Mouse (Mus musculus): Measurements from ENCODE around the gene Zdhhc14. TPM values are rescaled to one million over a fixed set of nuclear protein-coding genes. Genes with fewer than 3 reads are reported as not detected.

The Zdhhc14 gene
- polyA plus RNA-seq, 1 experiment, result 0.86 TPM

DNA sequence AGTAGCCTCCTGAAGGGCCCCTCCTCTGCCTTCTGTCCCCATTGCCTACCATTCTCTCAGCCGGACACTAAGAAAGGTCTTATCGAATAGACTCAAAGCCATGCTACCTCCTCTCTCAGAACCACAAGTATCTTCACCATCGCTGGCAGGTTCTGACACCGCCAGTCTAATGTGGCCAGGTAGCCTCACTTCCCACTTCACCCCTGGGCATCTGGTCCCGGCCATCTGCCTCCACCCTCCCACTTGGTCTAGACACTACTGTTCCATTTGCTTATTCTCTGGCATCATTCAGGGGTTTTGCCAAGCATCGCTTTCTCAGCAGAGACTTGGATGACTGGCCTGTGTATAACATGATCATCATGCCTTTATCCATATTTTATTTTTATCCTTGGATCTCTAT is 57.1 kb downstream of the Zdhhc14 start:
- peaks cover 45% of the 10 kb centered on the region for H3K27me3 ChIP-seq (ENCODE audit: control insufficient read depth, insufficient read depth, insufficient read length)
- TF ChIP-seq MYOD1 (IDR thresholded peaks at IDR 0.05; ENCODE audit: control insufficient read depth in 1 of 3, insufficient read length in 2 of 3, low read depth in 2 of 3) (no peak), CEBPB (IDR thresholded peaks at IDR 0.05; ENCODE audit: insufficient read depth, poor library complexity, severe bottlenecking) (no peak), SRF (IDR thresholded peaks at IDR 0.05; ENCODE audit: control insufficient read depth, insufficient read length, low read depth) (no peak), REST (IDR thresholded peaks at IDR 0.05; ENCODE audit: insufficient read depth, insufficient read length) (no peak), USF1 (IDR thresholded peaks at IDR 0.05; ENCODE audit: low read depth) (no peak), TCF3 (IDR thresholded peaks at IDR 0.05; ENCODE audit: insufficient read length, low read depth) (no peak), POLR2A (IDR thresholded peaks at IDR 0.05; ENCODE audit: insufficient read length, low read depth) (no peak), MAX (IDR thresholded peaks at IDR 0.05; ENCODE audit: low read depth) (no peak), MYOG (IDR thresholded peaks at IDR 0.05; ENCODE audit: control insufficient read depth in 1 of 3, insufficient read depth in 1 of 3, insufficient read length in 2 of 3, low read depth in 2 of 3) (no peak), TCF12 (IDR thresholded peaks at IDR 0.05; ENCODE audit: insufficient read depth, poor library complexity, severe bottlenecking) (no peak), E2F4 (IDR thresholded peaks at IDR 0.05; ENCODE audit: insufficient read depth) (no peak), POLR2AphosphoS2 (IDR thresholded peaks at IDR 0.05; ENCODE audit: insufficient read length, low read depth) (no peak)
- no peaks in the 10 kb centered on the region for H3K79me2 ChIP-seq (ENCODE audit: control insufficient read depth, insufficient read depth)
- no peak overlapping the region for H3K4me3 ChIP-seq
- H3K4me2 ChIP-seq (ENCODE audit: low read depth), result no peak overlapping the region
- no peaks in the 10 kb centered on the region for H3K36me3 ChIP-seq (ENCODE audit: control insufficient read depth, insufficient read depth)
- no peak overlapping the region for H3ac ChIP-seq (ENCODE audit: control insufficient read depth, insufficient read length)

GRCm38 (mm10) chr17:5550444-5550843 is 58.1 kb downstream of the Zdhhc14 start:
- H3K27me3 ChIP-seq (ENCODE audit: control insufficient read depth, insufficient read depth, insufficient read length), result peaks cover 46% of the 10 kb centered on the region
- TF ChIP-seq REST (IDR thresholded peaks at IDR 0.05; ENCODE audit: insufficient read depth, insufficient read length), result no peak
- TF ChIP-seq TCF12 (IDR thresholded peaks at IDR 0.05; ENCODE audit: insufficient read depth, poor library complexity, severe bottlenecking), result no peak
- TF ChIP-seq E2F4 (IDR thresholded peaks at IDR 0.05; ENCODE audit: insufficient read depth), result no peak
- TF ChIP-seq USF1 (IDR thresholded peaks at IDR 0.05; ENCODE audit: low read depth), result no peak
- TF ChIP-seq MYOG (IDR thresholded peaks at IDR 0.05; ENCODE audit: control insufficient read depth in 1 of 3, insufficient read depth in 1 of 3, insufficient read length in 2 of 3, low read depth in 2 of 3), result no peak
- TF ChIP-seq CEBPB (IDR thresholded peaks at IDR 0.05; ENCODE audit: insufficient read depth, poor library complexity, severe bottlenecking), result no peak
- no peak for TF ChIP-seq POLR2A (IDR thresholded peaks at IDR 0.05; ENCODE audit: insufficient read length, low read depth)
- TF ChIP-seq SRF (IDR thresholded peaks at IDR 0.05; ENCODE audit: control insufficient read depth, insufficient read length, low read depth), result no peak
- TF ChIP-seq TCF3 (IDR thresholded peaks at IDR 0.05; ENCODE audit: insufficient read length, low read depth), result no peak
- no peak for TF ChIP-seq MYOD1 (IDR thresholded peaks at IDR 0.05; ENCODE audit: control insufficient read depth in 1 of 3, insufficient read length in 2 of 3, low read depth in 2 of 3)
- TF ChIP-seq MAX (IDR thresholded peaks at IDR 0.05; ENCODE audit: low read depth), result no peak
- TF ChIP-seq POLR2AphosphoS2 (IDR thresholded peaks at IDR 0.05; ENCODE audit: insufficient read length, low read depth), result no peak
- no peaks in the 10 kb centered on the region for H3K36me3 ChIP-seq (ENCODE audit: control insufficient read depth, insufficient read depth)
- no peak overlapping the region for H3ac ChIP-seq (ENCODE audit: control insufficient read depth, insufficient read length)
- H3K79me2 ChIP-seq (ENCODE audit: control insufficient read depth, insufficient read depth), result no peaks in the 10 kb centered on the region
- no peak overlapping the region for H3K4me2 ChIP-seq (ENCODE audit: low read depth)
- no peak overlapping the region for H3K4me3 ChIP-seq

DNA sequence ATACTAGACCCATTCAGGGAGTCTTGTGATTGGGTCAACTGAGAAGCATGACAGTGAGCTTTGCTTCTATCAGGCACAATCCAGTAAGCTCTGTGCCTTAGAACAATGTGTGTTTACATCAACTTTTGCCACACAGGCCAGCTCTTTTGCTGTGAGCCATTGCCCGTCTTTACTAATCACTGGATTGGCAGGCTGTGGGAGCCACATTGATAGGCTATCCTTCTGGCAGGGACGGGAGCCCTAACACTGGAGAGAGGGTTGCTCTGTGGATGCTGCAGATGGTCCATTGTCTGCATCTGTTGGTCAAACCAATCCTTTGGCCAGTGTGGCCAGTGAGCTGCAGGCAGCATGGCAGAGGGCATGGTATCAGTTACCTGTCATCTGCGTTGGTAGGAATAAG is 58.8 kb downstream of the Zdhhc14 start:
- Histone ChIP-seq H3ac (ENCODE audit: control insufficient read depth, insufficient read length) (no peak overlapping the region), H3K4me2 (ENCODE audit: low read depth) (no peak overlapping the region), H3K27me3 (ENCODE audit: control insufficient read depth, insufficient read depth, insufficient read length) (peaks cover 46% of the 10 kb centered on the region), H3K36me3 (ENCODE audit: control insufficient read depth, insufficient read depth) (no peaks in the 10 kb centered on the region), H3K79me2 (ENCODE audit: control insufficient read depth, insufficient read depth) (no peaks in the 10 kb centered on the region), H3K4me3 (no peak overlapping the region)
- TF ChIP-seq TCF3 (IDR thresholded peaks at IDR 0.05; ENCODE audit: insufficient read length, low read depth), result no peak
- TF ChIP-seq TCF12 (IDR thresholded peaks at IDR 0.05; ENCODE audit: insufficient read depth, poor library complexity, severe bottlenecking), result no peak
- TF ChIP-seq CEBPB (IDR thresholded peaks at IDR 0.05; ENCODE audit: insufficient read depth, poor library complexity, severe bottlenecking), result no peak
- TF ChIP-seq MYOG (IDR thresholded peaks at IDR 0.05; ENCODE audit: control insufficient read depth in 1 of 3, insufficient read depth in 1 of 3, insufficient read length in 2 of 3, low read depth in 2 of 3), result no peak
- TF ChIP-seq E2F4 (IDR thresholded peaks at IDR 0.05; ENCODE audit: insufficient read depth), result no peak
- no peak for TF ChIP-seq SRF (IDR thresholded peaks at IDR 0.05; ENCODE audit: control insufficient read depth, insufficient read length, low read depth)
- no peak for TF ChIP-seq USF1 (IDR thresholded peaks at IDR 0.05; ENCODE audit: low read depth)
- no peak for TF ChIP-seq POLR2AphosphoS2 (IDR thresholded peaks at IDR 0.05; ENCODE audit: insufficient read length, low read depth)
- no peak for TF ChIP-seq REST (IDR thresholded peaks at IDR 0.05; ENCODE audit: insufficient read depth, insufficient read length)
- no peak for TF ChIP-seq POLR2A (IDR thresholded peaks at IDR 0.05; ENCODE audit: insufficient read length, low read depth)
- no peak for TF ChIP-seq MAX (IDR thresholded peaks at IDR 0.05; ENCODE audit: low read depth)
- no peak for TF ChIP-seq MYOD1 (IDR thresholded peaks at IDR 0.05; ENCODE audit: control insufficient read depth in 1 of 3, insufficient read length in 2 of 3, low read depth in 2 of 3)

DNA sequence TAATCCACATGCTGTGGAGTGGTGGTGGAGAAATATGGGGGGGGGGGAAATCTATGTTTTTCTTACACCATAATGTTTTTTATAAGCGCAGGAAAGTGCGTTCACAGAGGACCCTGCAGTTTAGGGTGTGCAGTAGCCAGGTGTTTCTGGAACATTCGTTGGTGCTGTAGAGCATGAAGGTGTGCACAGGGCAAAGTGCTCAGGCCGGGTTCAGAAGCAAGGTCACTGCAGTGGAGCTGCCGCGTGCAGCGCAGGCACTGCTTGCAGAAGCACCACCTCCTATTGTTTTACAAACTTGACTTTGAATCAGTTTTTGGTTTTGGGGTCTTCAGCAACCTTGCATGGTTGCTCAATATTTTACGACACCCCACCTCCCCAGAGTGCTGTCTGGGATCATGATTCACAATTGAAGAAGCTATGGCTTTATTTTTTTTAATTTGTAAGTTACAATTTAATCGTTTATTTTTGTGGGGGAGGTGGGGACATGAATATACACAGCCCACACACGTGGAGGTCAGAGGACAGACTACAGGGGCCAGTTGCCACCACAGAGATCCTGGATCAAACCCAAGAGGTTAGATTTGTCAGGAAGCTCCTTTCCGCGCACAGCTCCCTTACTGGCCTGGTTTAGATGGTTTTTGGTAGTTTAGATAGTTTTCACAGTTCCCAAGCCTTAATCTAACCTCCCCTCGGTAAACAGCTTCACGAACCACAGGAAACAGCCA is 59.8 kb downstream of the Zdhhc14 start:
- Histone ChIP-seq H3K27me3 (ENCODE audit: control insufficient read depth, insufficient read depth, insufficient read length) (peaks cover 46% of the 10 kb centered on the region), H3ac (ENCODE audit: control insufficient read depth, insufficient read length) (no peak overlapping the region), H3K79me2 (ENCODE audit: control insufficient read depth, insufficient read depth) (no peaks in the 10 kb centered on the region), H3K36me3 (ENCODE audit: control insufficient read depth, insufficient read depth) (no peaks in the 10 kb centered on the region), H3K4me3 (no peak overlapping the region), H3K4me2 (ENCODE audit: low read depth) (no peak overlapping the region)
- TF ChIP-seq REST (IDR thresholded peaks at IDR 0.05; ENCODE audit: insufficient read depth, insufficient read length) (no peak), E2F4 (IDR thresholded peaks at IDR 0.05; ENCODE audit: insufficient read depth) (no peak)
